Mouse (Mus musculus) hindbrain, embryonic 10.5 days (tissue): ENCODE measurements around the gene Nr2c1. TPM values are rescaled to one million over a fixed set of nuclear protein-coding genes. Genes with fewer than 3 reads are reported as not detected.

ENCODE experiments used
- DNase-seq: peaks from one replicate; pipeline ENCODE4 v3.0.0-alpha.2; 2017; ENCODE audit warnings: low spot score
- H3K27ac ChIP-seq: fragments of 300-500 bp; sonication (generic); 2 replicates; pipeline ENCODE4 v1.5.1; 2016; ENCODE audit warnings: mild to moderate bottlenecking, moderate library complexity
- H3K27me3 ChIP-seq: fragments of 300-500 bp; sonication (generic); 2 replicates; pipeline ENCODE4 v1.6.1; 2016; ENCODE audit warnings: mild to moderate bottlenecking; ENCODE audit not compliant: poor library complexity, insufficient read depth, severe bottlenecking
- H3K36me3 ChIP-seq: fragments of 300-500 bp; sonication (generic); 2 replicates; pipeline ENCODE4 v1.6.1; 2016; ENCODE audit warnings: mild to moderate bottlenecking, moderate library complexity
- H3K4me1 ChIP-seq: fragments of 300-500 bp; sonication (generic); replicated peaks from 2 replicates; pipeline ENCODE4 v1.6.1; 2016; ENCODE audit warnings: mild to moderate bottlenecking
- H3K4me3 ChIP-seq: fragments of 300-500 bp; sonication (generic); 2 replicates; pipeline ENCODE4 v1.5.1; 2016; ENCODE audit warnings: mild to moderate bottlenecking, moderate library complexity
- H3K9me3 ChIP-seq: fragments of 300-500 bp; sonication (generic); 2 replicates; pipeline ENCODE4 v1.6.1; 2016; ENCODE audit warnings: mild to moderate bottlenecking, moderate library complexity
- WGBS: fragments of 180-500 bp; shearing (Covaris S2); methylation state at CpG from one replicate; pipeline ENCODE4 v1.1.7; 2016; 5-methylcytosine and 5-hydroxymethylcytosine counted together
- polyA plus RNA-seq: library from polyadenylated mRNA; unstranded; fragments of >200 nt; fragmentation: Nextera tagmentation; extraction: Ambion mirVana; gene quantifications from 2 replicates; pipeline ENCODE4 v1.2.1, GENCODE M21; 2016

Gene Nr2c1
- polyA plus RNA-seq, 1 experiment from 2014 or later = 12.1 TPM

DNA sequence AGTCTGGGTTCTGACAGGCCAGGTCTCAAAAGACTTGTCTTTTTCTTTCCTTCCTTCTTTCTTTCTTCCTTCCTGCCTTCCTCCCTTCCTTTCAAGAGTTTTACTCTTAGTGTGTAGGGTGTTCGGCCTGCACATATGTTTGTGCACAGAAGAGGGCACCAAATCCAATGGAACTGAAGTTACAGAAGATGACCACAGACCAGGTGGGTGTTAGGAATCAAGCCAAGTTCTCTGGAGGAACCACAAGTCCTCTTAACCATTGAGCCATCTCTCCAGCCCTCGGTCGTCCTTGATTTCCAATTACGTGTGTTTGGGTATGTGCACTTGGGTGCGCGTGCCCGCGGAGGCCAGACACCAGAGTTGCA is 450 bp upstream of the Nr2c1 start:
- no peaks in the 10 kb centered on the region for H3K27me3 ChIP-seq
- peaks cover 8% of the 10 kb centered on the region for H3K36me3 ChIP-seq
- peak overlapping the region; percentile 97 for H3K27ac ChIP-seq
- H3K9me3 ChIP-seq = no peaks in the 10 kb centered on the region
- peak overlapping the region; percentile 94 for H3K4me3 ChIP-seq
- no peak for DNase-seq
- peaks cover 27% of the 10 kb centered on the region for H3K4me1 ChIP-seq
- WGBS = 12% methylated on average over 8 of the region's 8 CpGs

DNA sequence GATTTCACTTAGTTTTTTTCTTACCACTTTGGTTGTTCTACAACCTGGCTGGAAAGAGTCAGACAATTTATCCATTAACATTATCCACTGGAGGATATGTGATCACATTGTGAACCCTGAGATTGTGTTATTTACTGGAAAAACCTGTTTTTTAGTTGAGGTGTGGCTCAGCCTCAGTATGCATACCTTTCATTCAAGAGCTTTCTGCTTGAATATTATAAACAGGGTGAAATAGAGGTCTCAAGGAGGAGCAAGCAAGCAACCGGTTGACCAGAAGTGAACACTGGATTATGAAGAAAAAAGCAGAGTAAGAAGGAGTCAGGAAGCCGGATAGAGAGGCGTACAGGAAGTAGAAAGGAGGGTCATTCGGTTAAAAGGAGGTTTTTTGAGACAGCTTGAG is 3.7 kb downstream of the Nr2c1 start:
- H3K4me1 ChIP-seq = peaks cover 27% of the 10 kb centered on the region
- no peak overlapping the region for H3K27ac ChIP-seq
- no peak overlapping the region for H3K4me3 ChIP-seq
- H3K27me3 ChIP-seq = no peaks in the 10 kb centered on the region
- no peak for DNase-seq
- H3K36me3 ChIP-seq = peaks cover 37% of the 10 kb centered on the region
- 82% methylated on average over 4 of the region's 4 CpGs for WGBS
- no peaks in the 10 kb centered on the region for H3K9me3 ChIP-seq

DNA sequence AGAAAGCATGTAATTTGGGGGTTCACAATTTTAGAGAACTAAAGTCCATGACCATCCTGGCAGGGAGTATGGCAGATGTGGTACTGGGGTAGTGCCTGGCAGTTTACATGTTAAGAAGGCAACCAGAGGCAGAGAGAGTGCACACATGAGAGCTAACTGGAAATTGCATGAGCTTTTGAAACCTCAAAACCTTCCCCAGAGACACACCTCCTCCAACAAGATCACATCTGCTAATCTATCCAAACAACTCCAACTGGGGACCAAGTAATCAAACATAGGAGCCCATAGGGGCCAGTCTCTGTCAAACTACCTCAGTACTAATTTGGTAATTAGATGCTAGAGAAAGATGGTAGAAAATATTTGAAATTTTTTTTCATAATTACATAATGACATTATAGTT is 6.0 kb downstream of the Nr2c1 start:
- H3K27me3 ChIP-seq = no peaks in the 10 kb centered on the region
- no peaks in the 10 kb centered on the region for H3K9me3 ChIP-seq
- no peak overlapping the region for H3K4me3 ChIP-seq
- DNase-seq = no peak
- H3K36me3 ChIP-seq = peaks cover 58% of the 10 kb centered on the region
- H3K27ac ChIP-seq = no peak overlapping the region
- peaks cover 12% of the 10 kb centered on the region for H3K4me1 ChIP-seq

DNA sequence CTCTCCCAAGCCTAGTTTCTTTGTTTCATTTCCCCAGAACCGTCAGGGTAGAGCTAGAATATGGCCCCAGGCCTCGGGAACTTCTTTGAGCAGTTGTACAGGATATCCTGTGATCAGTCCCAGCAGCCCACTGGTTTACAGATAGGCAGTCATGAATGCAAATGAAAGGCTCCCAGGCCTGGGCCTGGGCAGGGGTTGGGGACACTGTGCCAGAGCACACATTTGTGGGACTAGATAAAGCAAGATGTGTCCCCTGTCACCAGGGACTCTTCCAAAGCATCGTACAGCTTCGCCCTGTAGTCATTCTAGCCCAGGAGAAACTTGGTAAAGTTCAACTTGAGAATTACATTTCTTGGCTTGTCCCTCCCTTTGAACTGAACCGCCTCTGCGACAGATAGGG is 11.1 kb downstream of the Nr2c1 start:
- no peaks in the 10 kb centered on the region for H3K4me1 ChIP-seq
- no peaks in the 10 kb centered on the region for H3K27me3 ChIP-seq
- no peak overlapping the region for H3K4me3 ChIP-seq
- WGBS = 90% methylated on average over 6 of the region's 6 CpGs
- DNase-seq = no peak
- peaks cover 88% of the 10 kb centered on the region for H3K36me3 ChIP-seq
- H3K27ac ChIP-seq = no peak overlapping the region
- no peaks in the 10 kb centered on the region for H3K9me3 ChIP-seq

DNA sequence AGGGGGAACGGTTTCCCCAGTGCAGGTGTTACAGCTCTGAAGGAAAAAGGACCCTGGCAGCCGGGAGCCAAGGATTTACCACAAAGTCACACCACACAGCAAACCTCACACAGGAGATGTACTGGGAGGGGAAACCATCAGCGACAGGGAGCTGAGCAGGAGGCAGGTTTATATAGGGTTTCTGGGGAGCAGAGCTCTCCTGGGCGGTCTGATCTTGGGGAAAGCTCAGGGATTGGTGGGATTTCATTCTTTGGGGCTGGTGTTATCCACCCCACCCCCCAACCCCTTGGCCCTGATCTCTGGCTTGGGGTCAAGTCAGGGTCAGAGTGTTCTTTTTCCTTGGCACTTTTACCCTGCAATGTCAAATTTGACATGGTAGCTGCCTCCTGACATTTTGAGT is 11.6 kb downstream of the Nr2c1 start:
- peaks cover 92% of the 10 kb centered on the region for H3K36me3 ChIP-seq
- 87% methylated on average over 4 of the region's 4 CpGs for WGBS
- no peak for DNase-seq

DNA sequence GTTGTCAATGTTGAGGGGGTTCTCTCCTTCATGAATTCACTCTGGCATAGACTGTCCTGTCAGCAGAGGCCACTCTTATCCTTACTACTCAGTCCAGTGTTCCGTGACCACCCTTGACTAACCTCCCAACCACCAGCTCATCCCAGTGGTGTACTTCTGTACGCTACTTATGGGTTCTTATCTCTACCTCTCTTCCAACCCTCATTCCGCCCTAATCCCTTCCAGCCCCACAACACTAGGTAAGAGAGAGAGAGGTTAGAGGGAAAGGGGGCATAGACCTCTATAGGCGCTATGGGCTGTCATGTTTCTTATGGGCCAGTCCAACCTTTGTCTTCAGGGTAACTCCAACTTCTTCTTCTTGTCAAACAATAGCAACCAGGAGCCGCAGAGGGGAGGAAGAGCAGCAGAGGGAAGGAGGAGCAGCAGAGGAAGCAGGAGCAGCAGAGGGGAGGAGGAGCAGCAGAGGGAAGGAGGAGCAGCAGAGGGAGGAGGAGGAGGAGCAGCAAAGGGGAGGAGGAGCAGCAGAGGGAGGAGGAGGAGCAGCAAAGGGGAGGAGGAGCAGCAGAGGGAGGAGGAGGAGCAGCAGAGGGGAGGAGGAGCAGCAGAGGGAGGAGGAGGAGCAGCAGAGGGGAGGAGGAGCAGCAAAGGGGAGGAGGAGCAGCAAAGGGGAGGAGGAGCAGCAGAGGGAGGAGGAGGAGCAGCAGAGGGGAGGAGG is 13.4 kb downstream of the Nr2c1 start:
- H3K27me3 ChIP-seq = no peaks in the 10 kb centered on the region
- no peak for DNase-seq
- H3K9me3 ChIP-seq = no peaks in the 10 kb centered on the region
- no peaks in the 10 kb centered on the region for H3K4me1 ChIP-seq
- no peak overlapping the region for H3K4me3 ChIP-seq
- WGBS = 90% methylated on average over 5 of the region's 5 CpGs
- H3K36me3 ChIP-seq = peaks cover 92% of the 10 kb centered on the region
- H3K27ac ChIP-seq = no peak overlapping the region

More for the DNA sequence above, 11.6 kb downstream of the Nr2c1 start:
- no peak overlapping the region for H3K4me3 ChIP-seq
- H3K4me1 ChIP-seq = no peaks in the 10 kb centered on the region
- H3K9me3 ChIP-seq = no peaks in the 10 kb centered on the region
- H3K27me3 ChIP-seq = no peaks in the 10 kb centered on the region
- no peak overlapping the region for H3K27ac ChIP-seq

DNA sequence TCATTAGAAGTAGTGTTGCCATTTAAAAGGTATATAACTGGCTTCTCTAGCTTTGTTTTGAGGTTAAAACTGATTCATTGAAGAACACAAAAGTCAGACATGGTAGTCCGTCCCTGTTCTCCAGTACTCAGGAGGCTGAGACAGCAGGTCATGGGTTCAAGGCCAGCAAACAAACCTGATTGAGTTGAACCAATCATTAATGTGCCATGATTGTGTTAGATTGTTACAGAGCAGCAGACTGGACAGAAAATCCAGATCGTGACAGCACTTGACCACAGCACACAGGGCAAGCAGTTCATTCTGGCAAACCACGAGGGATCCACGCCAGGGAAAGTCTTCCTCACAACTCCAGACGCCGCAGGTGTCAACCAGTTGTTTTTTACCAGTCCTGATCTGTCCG is 14.2 kb downstream of the Nr2c1 start:
- WGBS = 94% methylated on average over 7 of the region's 7 CpGs
- Histone ChIP-seq H3K4me3 (no peak overlapping the region), H3K9me3 (no peaks in the 10 kb centered on the region), H3K27ac (no peak overlapping the region), H3K27me3 (no peaks in the 10 kb centered on the region), H3K36me3 (peaks cover 91% of the 10 kb centered on the region), H3K4me1 (no peaks in the 10 kb centered on the region)
- DNase-seq = no peak

DNA sequence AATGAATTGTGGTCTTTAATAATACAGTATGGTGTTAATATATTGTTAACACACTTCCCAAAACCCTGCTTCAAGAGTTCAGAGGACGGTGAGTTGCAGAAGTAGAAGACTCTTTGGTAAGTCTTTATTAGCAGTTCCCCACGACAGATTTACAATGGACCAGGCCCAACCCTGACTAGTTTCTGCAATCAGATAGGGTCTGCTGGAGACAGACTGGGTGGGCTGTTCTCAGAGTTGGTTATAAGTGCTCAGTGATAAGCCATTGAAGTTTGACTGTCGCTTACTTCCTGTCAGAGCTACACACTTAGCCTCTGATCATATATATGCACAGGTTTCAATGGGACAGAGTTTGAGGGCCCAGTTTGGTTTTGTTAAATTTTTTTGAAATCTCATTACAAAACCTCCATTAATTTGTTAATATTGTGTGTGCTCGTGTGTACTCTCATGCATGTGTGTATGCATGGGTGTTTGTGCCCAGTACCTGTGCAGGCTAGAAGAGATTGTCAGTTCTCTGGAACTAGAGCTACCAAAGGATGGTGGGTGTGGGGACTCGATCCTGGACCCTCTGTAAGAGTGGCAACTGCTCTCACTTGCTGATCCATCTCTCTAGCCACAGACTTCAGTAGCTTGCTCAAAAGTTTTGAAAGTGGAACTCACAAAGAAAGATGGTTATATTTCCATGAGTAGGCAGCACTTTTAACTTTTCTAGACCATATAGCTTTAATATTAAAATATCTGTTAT is 16.5 kb downstream of the Nr2c1 start:
- Histone ChIP-seq H3K27ac (no peak overlapping the region), H3K9me3 (peaks cover 1% of the 10 kb centered on the region; the same call in 1 of the 2 replicates), H3K27me3 (no peaks in the 10 kb centered on the region), H3K4me1 (no peaks in the 10 kb centered on the region), H3K36me3 (peaks cover 91% of the 10 kb centered on the region), H3K4me3 (no peak overlapping the region)
- 89% methylated on average over 5 of the region's 5 CpGs for WGBS
- no peak for DNase-seq

DNA sequence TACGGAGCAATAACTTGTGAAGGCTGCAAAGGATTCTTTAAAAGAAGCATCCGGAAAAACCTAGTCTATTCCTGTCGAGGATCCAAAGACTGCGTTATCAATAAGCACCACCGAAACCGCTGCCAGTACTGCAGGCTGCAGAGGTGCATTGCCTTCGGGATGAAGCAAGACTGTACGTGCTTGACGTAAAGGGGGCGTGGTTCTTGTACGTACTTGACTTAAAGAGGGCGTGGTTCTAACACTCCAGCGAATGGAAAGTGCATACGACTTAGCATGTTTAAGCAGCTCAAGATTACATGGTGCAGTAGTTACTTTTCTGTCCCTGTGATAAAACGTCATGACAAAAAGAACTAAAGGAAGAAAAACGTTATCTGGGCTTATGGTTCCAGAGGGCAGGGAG is 17.6 kb downstream of the Nr2c1 start:
- WGBS = 93% methylated on average over 16 of the region's 16 CpGs
- no peaks in the 10 kb centered on the region for H3K27me3 ChIP-seq
- DNase-seq = no peak
- H3K9me3 ChIP-seq = peaks cover 11% of the 10 kb centered on the region
- no peak overlapping the region for H3K4me3 ChIP-seq
- H3K27ac ChIP-seq = no peak overlapping the region
- H3K36me3 ChIP-seq = peaks cover 91% of the 10 kb centered on the region
- H3K4me1 ChIP-seq = no peaks in the 10 kb centered on the region

DNA sequence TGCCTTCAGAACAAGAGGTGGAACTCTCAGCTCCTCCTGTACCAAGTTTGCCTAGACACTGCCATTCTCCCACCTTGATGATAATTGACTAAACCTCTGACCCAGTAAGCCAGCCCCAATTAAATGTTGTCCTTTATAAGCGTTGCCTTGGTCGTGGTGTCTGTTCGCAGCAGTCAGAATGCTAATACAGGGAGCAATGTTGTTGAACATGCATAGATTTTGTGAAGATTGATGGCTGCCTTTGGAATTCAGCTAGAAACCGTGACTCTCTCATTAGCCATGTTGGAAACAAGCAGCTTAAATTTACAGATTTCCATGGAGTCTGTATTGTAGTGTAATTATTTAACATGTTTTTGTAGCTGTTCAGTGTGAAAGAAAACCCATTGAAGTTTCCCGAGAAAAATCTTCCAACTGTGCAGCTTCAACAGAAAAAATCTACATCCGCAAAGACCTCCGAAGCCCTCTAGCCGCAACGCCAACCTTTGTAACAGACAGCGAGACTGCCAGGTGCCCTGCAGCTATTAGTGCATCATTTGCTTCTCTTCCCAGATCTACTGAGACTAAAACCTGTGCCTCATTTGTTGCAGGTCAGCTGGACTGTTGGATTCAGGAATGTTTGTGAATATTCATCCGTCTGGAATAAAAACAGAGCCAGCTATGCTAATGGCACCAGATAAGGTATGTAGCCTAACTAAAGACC is 19.4 kb downstream of the Nr2c1 start:
- no peak overlapping the region for H3K4me3 ChIP-seq
- no peak for DNase-seq
- WGBS = 79% methylated on average over 11 of the region's 11 CpGs
- peaks cover 12% of the 10 kb centered on the region for H3K4me1 ChIP-seq
- peaks cover 93% of the 10 kb centered on the region for H3K36me3 ChIP-seq
- peaks cover 11% of the 10 kb centered on the region for H3K9me3 ChIP-seq
- no peaks in the 10 kb centered on the region for H3K27me3 ChIP-seq
- no peak overlapping the region for H3K27ac ChIP-seq

DNA sequence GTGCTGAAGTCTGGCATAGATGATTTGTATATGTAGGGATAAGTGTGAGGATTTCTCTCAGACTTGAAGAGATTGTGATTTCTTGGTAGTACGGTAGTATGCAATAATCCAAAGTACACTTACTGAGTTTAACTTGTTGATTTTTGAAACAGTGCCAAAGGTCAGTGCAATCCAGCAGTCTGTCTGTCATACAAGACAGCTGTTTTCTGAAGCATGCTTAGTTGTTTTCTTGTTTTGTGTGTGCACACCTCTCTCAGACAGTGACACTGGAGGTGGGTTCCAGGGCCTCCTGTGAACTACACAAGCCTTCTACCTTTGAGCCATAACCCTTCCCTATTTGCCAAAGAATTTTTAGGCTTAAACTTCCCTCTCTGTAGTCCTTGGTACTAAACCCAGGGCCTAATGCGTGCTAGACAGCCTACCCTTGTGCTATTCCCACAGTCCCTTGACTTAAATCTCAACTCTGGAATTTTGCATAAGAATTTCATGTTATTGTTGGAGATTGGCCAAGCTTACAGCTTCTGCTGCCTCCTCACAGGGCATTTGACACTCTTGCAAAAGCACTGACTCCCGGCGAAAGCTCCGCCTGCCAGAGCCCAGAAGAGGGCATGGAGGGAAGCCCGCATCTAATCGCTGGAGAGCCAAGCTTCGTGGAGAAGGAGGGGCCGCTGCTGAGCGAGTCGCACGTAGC is 23.8 kb downstream of the Nr2c1 start:
- 33% methylated on average over 12 of the region's 12 CpGs for WGBS
- Histone ChIP-seq H3K27me3 (no peaks in the 10 kb centered on the region), H3K27ac (peak overlapping the region; percentile 62; the same call in 1 of the 2 replicates), H3K4me3 (0 out of 2 replicates have a peak overlapping the region, but pooled peaks have one; percentile 3), H3K4me1 (peaks cover 27% of the 10 kb centered on the region), H3K36me3 (peaks cover 89% of the 10 kb centered on the region), H3K9me3 (peaks cover 11% of the 10 kb centered on the region)
- DNase-seq = peak; percentile 26

DNA sequence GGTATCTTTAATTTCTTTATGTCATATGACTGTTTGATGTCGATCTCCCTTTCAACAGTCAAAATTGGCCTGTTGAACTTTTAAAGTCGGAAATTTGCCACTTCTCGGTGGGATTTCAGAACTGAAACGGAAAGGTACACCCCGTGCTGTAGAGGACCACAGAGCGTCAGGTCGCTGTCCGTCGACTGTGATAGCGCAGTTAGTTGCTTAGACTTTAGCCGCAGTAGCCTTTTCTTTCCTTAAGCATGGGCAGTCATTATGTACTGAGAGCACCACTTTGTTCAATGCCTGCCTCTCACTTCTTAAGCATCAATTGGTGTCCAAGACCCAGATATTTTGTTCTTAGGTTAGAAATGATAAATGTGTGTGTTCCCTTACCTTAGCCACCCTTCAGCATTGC is 24.3 kb downstream of the Nr2c1 start:
- peaks cover 27% of the 10 kb centered on the region for H3K4me1 ChIP-seq
- peaks cover 11% of the 10 kb centered on the region for H3K9me3 ChIP-seq
- H3K36me3 ChIP-seq = peaks cover 86% of the 10 kb centered on the region
- WGBS = 56% methylated on average over 11 of the region's 11 CpGs
- H3K27ac ChIP-seq = peak overlapping the region; percentile 62
- 0 out of 2 replicates have a peak overlapping the region, but pooled peaks have one; percentile 3 for H3K4me3 ChIP-seq
- H3K27me3 ChIP-seq = no peaks in the 10 kb centered on the region
- DNase-seq = no peak
